Mouse (Mus musculus) right cerebral cortex, postnatal 25 days (tissue): ENCODE data around the gene Dhrs3.

Experiments used
- DNase-seq: peaks from one replicate; pipeline ENCODE4 v3.0.0; 2022

Dhrs3 gene

GRCm38 (mm10) chr4:144892133-144892936, at the start of gene Dhrs3:
Gene Dhrs3 (plus strand): TSS chr4:144892827.
- peak; percentile 65 for DNase-seq

GRCm38 (mm10) chr4:144861756-144862505, 30.7 kb upstream of the Dhrs3 start:
- no peak for DNase-seq

- DNase-seq, result no peak
These were observed 24.7 kb upstream of the Dhrs3 start for GRCm38 (mm10) chr4:144867926-144868325.

- DNase-seq, result no peak
These were observed 24.0 kb upstream of the Dhrs3 start for GRCm38 (mm10) chr4:144868584-144868983.

- DNase-seq, result no peak
These were observed 19.7 kb upstream of the Dhrs3 start for GRCm38 (mm10) chr4:144872905-144873304.

DNA sequence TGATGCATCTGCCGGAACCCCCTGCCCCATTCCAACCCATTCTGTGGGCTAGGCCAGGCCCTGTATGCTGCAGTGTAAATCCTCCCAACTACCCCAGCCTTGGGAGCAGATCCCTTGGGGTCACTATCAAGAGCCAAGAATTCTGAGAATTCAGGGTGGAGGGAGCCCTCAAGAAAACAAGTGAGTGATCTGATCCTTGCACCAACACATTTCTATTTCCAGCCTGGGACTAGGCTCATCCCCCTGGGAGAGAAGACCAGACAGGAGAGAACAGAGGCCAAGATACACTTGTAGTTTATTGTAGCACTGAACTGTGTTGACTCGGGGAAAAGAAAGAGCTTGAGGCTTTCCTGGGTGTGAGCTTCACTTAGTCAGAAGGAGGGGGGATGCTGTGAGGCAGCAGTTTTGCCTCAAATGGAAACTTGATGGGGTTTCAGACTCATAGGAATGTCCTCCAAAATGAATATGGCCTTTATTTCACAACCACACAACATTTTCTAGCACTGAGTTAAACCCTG, 17.0 kb upstream of the Dhrs3 start:
- no peak for DNase-seq

DNA sequence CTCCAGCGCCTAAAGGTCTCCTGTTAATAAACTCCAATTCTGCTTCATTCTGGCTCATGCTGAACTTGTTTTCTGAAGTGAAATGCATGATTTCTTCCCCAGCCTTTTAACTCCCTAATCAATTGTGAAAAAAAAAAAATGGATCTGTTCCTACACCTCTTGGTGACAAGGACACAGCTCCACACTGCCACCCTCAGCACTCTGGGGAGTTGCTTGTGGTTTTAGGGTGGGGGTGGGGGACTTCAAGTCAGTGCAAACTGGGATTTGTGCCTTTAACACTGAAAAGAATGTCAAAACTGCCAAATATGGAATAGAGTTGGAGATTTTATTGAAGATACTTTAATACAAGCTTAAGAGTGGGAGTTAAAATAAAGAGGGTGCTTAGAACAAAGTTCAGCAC, 13.1 kb upstream of the Dhrs3 start:
- no peak for DNase-seq

- no peak for DNase-seq
These were observed 11.3 kb upstream of the Dhrs3 start for GRCm38 (mm10) chr4:144881376-144881775.

DNA sequence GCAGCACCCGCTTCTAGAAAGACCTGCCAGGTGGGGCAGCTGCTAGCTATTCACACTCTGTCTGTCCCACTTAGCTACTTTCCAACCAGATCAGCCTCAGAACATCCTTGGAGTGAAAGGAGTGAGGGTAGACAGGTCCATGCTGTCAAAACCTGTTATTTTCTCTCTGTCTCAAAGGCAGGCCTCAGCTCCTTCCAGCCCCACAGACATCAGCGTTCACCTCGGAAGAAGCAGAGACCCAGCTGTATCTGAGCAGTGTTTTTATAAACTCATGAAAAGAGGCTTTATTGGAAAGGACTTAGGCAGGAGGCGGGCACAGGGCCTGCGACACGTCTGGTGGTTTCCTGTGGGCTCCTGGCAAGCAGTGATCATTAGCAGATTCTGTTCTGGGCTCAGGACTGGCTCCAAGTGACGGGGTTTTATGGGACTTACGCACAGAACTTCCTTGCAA, 9.7 kb upstream of the Dhrs3 start:
- DNase-seq, result no peak

GRCm38 (mm10) chr4:144886460-144886859, 6.2 kb upstream of the Dhrs3 start:
- DNase-seq, result no peak

DNA sequence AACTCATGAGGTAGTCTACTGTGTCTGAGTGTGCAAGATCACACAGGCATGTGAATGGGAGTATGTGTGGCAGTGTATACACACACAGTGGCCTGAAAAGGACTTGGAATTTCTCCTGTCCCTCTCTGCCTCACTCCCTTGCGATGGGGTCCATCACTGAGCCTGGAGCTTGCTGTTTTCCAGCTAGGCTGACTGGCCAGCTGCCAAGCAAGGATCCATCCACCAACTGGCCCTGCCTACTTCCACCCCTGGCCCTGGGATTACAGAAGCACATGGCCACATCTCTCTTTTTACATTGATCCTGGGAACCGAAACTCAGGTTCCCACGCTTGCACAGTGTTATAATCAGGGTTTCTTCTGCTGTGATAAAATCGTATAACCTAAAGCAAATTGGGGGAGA, 3.9 kb upstream of the Dhrs3 start:
- no peak for DNase-seq

- DNase-seq, result no peak
These were observed 2.9 kb upstream of the Dhrs3 start for GRCm38 (mm10) chr4:144889505-144890301.

DNA sequence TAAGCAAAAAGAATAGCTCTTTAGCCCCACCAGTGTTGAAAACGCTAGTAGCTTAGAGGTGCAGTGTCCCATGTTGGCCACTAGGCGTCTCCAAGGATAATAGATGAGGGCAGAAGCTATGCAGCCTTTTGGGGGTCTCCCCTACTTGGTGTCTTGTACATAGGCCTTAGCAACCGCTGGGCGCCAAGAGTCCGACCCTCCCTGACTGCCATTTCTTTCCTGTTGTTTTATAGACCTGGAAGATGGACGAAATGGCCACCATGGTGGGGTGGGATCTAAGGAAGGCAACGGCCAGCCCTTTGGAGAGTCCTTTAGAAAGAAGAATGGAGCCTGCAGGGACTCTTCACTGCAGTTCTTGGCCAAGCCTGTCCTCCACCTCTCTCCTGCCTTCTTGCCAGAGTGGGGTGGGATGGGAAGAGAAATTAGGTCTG, 1.9 kb upstream of the Dhrs3 start:
- DNase-seq, result peak; percentile 57

GRCm38 (mm10) chr4:144891121-144891711, 1.4 kb upstream of the Dhrs3 start:
- no peak for DNase-seq

DNA sequence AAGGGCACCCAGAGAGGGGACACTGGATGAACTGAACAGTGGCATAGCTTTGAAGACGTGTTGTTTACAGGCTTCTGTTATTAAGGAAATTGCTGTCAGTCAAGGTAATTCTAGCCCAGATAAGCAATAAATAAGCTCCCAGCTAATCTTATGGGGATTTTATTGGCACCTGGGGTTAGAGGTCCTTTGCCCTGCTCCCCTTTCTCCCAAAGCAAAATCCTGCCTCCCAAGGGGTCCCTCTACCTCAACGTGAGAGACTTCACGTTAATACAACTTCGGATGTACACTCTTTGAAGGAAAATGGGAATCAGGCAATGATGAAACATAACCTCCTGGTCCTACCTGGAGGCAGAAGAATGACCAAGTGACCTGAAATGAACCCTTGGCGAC, 889 bp upstream of the Dhrs3 start:
- DNase-seq, result no peak

DNA sequence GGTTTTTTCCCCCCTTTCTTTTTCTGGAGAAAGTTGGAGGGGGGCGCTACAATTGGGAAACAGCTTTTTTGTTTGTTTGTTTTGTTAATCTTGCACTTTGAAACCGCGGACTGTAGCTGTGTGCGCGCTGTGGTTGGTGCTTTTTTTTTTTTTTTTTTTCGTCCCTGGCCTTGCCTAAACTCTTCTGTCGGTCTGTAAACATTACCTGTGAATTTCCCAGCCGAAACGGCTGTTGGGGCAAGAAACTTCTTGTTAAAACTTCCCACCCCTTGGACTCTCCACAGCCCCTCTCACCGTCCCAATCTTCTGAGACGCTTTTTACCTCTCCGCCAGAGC, 278 bp downstream of the Dhrs3 start:
- no peak for DNase-seq

DNA sequence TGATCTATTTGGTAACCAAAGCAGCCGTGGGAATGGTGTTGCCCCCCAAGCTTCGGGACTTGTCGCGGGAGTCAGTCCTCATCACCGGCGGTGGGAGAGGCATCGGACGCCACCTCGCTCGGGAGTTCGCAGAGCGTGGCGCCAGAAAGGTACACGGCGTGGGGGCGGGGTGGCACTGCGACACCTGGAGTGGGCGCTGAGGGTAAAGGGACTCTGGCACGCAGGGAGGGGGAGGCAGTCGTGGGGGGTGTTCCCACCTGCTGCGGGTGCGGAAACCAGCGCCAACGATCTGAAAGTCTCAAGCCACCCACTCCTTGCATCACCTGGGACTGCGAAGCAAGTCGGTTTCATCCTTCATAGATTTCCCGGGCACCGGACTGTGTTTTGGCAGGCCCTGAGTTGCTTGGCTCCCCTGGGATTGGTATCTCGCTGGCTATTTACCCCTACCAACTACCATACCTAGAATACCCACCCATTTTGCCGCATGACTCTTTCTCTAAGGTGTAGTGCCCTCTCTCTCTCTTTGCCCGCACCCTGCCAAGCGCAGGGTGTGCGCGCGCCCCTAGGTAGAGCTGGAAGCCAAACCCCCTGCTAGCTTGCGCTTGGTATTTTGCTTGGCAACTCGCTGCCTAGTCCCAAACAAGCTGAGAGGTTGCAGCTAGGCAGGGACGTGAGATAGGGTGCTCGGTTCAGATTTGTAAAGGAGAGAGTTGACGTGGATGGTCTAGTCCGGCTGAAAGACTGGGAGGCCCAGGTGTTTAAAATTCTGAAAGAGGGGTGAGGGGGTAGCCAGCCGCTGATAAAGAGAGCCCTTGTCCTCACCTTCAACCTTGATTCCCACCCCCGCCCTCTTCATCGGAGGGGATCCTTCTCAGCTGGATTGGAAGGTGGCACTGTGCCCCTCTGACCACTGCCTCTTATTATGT, 1.2 kb downstream of the Dhrs3 start:
- DNase-seq, result peak; percentile 34

GRCm38 (mm10) chr4:144894487-144895210, 2.0 kb downstream of the Dhrs3 start:
- no peak for DNase-seq

- no peak for DNase-seq
These were observed 2.6 kb downstream of the Dhrs3 start for GRCm38 (mm10) chr4:144895211-144895590.

DNA sequence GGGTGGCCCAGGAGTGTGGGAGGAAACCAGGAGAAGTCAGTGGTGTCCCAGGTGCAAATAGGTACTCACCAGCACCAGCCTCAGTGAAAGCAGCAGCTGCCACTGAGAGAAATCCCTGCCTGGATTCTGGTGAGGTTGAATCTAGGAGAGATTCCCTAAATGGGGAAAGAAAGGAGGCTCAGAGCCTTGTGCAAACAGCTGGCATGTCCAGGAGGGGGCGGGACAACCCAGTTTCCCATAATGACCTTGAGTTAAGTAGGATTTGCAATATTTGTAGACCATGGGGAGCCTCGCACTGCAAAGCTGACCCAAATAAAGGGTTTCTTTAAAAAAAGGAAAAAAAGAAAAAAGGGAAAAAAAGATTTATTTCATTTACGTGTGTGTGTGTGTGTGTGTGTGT, 3.7 kb downstream of the Dhrs3 start:
- DNase-seq, result no peak

- no peak for DNase-seq
These were observed 5.5 kb downstream of the Dhrs3 start for GRCm38 (mm10) chr4:144898036-144898649.
